Mouse (Mus musculus) cerebellum, postnatal 36 days (tissue): ENCODE results near the gene Olfr1137.

Source experiments
- DNase-seq, 2 experiments: peaks; one replicate each; pipeline ENCODE4 v3.0.0; 2021 to 2022; ENCODE audit warnings: mixed read lengths in 2 of 2

Gene Olfr1137

DNA sequence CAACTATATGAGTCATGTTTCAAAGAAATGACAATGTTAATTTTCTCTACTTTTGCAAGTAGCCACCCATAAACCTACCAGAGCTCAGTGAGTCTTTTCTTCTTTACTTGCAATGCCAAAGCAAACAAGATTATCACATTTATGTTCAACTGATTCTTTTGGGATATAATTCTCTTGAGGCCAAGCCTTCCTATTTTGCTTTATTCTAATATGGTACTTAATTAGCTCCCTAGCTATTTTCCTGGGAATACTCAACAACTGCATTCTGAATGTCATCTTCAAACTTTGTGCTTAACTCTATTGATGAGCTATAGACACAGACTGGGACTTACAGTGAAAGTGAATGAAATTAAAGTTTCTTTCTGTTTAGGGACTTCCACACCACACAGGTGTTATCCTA is at the start of gene Olfr1137:
Gene Olfr1137, minus strand, starts transcription at position 101 of the 400 bp plus-strand sequence.
- DNase-seq, result no peak

DNA sequence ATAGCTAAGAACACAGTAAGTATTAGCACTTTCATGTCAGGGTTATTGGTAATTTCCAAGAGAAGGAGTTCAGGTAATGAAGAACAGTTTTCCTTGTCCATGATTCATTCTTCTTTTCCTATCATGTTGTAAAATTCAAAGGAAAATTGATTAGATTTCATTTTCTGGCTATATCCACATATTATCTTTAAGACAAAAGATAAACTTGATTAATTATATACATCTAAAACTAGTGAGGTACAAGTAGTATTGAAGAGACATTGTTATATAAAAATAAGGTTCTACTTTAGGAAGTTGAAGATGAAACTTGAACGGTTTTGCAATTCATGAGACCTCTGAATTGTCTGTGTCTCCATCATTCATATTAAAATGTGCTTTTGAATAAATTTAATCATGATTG is 40.9 kb upstream of the Olfr1137 start, which contains the start of gene Olfr1141:
Gene Olfr1141, minus strand, starts transcription at position 101 of the 400 bp plus-strand sequence.
- no peak for DNase-seq

- no peak for DNase-seq
These were observed 30.5 kb upstream of the Olfr1137 start, which contains the start of gene Olfr1140 for GRCm38 (mm10) chr2:87743452-87743851. Gene Olfr1140, plus strand, starts transcription at chr2:87743752.

DNA sequence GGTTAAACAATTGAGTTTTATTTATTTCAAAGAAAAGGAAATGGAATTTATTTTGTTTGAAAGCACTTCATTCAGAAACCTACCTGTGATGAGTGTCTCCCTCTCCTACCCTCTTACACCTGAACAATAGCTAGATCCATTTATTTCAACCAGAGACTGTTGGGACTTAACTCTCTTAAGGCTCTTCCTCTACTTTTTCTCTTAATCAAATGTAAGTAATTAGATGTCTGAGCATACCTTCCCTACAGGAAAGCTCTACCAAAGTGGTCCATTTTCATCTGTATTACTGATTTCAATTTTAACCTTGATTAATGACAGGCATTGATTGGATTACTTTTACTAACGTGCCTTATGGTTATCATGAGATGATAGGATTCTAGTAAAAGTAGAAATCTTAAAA is 26.9 kb upstream of the Olfr1137 start, which contains the start of gene Olfr1138:
Gene Olfr1138, minus strand, starts transcription at position 101 of the 400 bp plus-strand sequence.
- no peak for DNase-seq

DNA sequence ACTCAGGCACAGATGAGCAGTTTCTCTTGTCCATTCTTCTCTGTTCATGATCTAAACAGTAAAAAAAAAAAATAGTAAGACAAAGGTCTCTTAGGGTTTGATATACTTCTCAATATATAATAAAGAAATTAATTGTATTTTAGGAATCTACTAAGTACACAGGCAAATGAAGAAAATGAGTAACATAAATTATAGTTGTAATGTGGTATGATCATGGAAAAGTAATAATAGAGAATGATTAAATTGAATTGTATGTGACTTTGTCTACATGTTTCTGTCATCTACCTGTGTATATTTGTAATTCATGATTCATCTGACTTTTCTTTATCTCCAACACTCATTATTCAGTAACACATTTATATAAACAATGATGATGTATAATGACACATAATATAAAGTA is 19.1 kb downstream of the Olfr1137 start, which contains the start of gene Olfr1136:
Gene Olfr1136, minus strand, starts transcription at position 101 of the 400 bp plus-strand sequence.
- no peak for DNase-seq

DNA sequence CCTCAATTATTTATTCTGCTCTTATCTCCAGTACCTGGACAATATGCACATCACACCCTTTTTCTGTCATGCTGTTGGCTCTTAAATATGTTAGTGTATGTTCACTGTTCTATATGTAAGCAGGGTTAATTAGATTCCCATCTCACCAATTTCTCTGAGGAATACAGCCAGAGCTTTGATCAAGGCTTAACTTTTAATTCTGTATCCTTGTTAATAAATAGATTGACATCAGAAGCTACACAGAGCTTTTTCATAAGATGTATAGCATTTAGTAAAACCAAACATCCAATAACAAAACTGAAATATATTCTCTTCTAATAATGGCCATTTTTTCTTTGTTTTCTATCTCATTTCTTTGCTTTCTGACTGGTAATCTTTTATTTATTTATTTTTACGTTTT is 39.4 kb downstream of the Olfr1137 start, which contains the start of gene Olfr1135:
Gene Olfr1135, minus strand, starts transcription at position 101 of the 400 bp plus-strand sequence.
- DNase-seq, result no peak
